ENCODE assay signal across 19 mouse cellular contexts in genomic region chr2:69011860-69012259, GRCm38 (mm10).
DNase-seq lines count a peak whose midpoint lies in the region; ATAC-seq and TF ChIP-seq lines count a peak whose summit lies in the region.
"Had no signal": no experiment of that assay in that cellular context is flagged by ENCODE, and none has a peak within 500 bp of the region (broad histone marks: within the 10 kb centered on the region; RNA-seq: fewer than 3 reads in every experiment).

No protein-coding gene starts in this region.

- no peaks in the 10 kb centered on the region for H3K9me3 ChIP-seq in hindbrain, embryonic 14.5 days (ENCODE audit: control insufficient read depth, low read length)
- no peaks in the 10 kb centered on the region for H3K9me3 ChIP-seq in midbrain, embryonic 14.5 days (ENCODE audit: control insufficient read depth, low read length)
- H3K9me3 ChIP-seq: embryonic facial prominence, embryonic 15.5 days; limb, embryonic 10.5 days; stomach, embryonic 15.5 days had no signal

- ATAC-seq in hindbrain, embryonic 14.5 days (ENCODE audit: low FRiP score) = no peak
- no peak for ATAC-seq in midbrain, embryonic 14.5 days (ENCODE audit: low FRiP score, low TSS enrichment)

- DNase-seq in layer of hippocampus, adult 2 months (ENCODE audit: low spot score in 2 of 2) = no peak
- DNase-seq in layer of hippocampus, adult 18-20 months (ENCODE audit: low spot score in 2 of 2) = no peak
- DNase-seq in hindbrain, embryonic 14.5 days (ENCODE audit: low spot score) = no peak
- peak; percentile 31 for DNase-seq in midbrain, embryonic 14.5 days
- DNase-seq in kidney, adult 18-20 months = no peak
- DNase-seq in cerebellum, adult 11 months = no peak
- no peak for DNase-seq in urinary bladder, postnatal 14 days (ENCODE audit: low spot score)
- no peak for DNase-seq in urinary bladder, postnatal 10 days (ENCODE audit: low spot score)
- DNase-seq: cerebellum, postnatal 14 days; gastrocnemius, postnatal 25 days; heart, postnatal 14 days; kidney, postnatal 4 days; lung, adult 2 months; lung, postnatal 36 days had no signal

- H3K27ac ChIP-seq in layer of hippocampus, adult 2 months = peak overlapping the region; percentile 32; the same call in 1 of the 2 replicates
- H3K27ac ChIP-seq in hindbrain, embryonic 14.5 days = peak overlapping the region; percentile 86
- peak overlapping the region; percentile 75 for H3K27ac ChIP-seq in midbrain, embryonic 14.5 days (replicated peaks; ENCODE audit: low read depth, low read length)
- H3K27ac ChIP-seq: embryonic facial prominence, embryonic 15.5 days; limb, embryonic 10.5 days; stomach, embryonic 15.5 days had no signal

- H3K4me2 ChIP-seq in hindbrain, embryonic 14.5 days (replicated peaks) = peak overlapping the region; percentile 33
- peak overlapping the region; percentile 11 for H3K4me2 ChIP-seq in midbrain, embryonic 14.5 days (ENCODE audit: low read length)
- H3K4me2 ChIP-seq: embryonic facial prominence, embryonic 15.5 days; heart, embryonic 11.5 days; liver, embryonic 11.5 days; stomach, embryonic 15.5 days had no signal

- no peaks in the 10 kb centered on the region for H3K27me3 ChIP-seq in hindbrain, embryonic 14.5 days (ENCODE audit: control insufficient read depth, insufficient read depth, low read length)
- no peaks in the 10 kb centered on the region for H3K27me3 ChIP-seq in midbrain, embryonic 14.5 days (ENCODE audit: control insufficient read depth, insufficient read depth, low read length)
- H3K27me3 ChIP-seq: embryonic facial prominence, embryonic 15.5 days; stomach, embryonic 15.5 days had no signal

- peaks cover 26% of the 10 kb centered on the region for H3K4me1 ChIP-seq in hindbrain, embryonic 14.5 days (replicated peaks; ENCODE audit: control insufficient read depth, insufficient read depth, low read length)
- H3K4me1 ChIP-seq in midbrain, embryonic 14.5 days (ENCODE audit: control insufficient read depth, insufficient read depth, low read length) = peaks cover 25% of the 10 kb centered on the region
- H3K4me1 ChIP-seq: embryonic facial prominence, embryonic 15.5 days; stomach, embryonic 15.5 days had no signal

- no peak for TF ChIP-seq CTCF in layer of hippocampus, adult 2 months (conservative IDR thresholded peaks at IDR 0.05)

- H3K9ac ChIP-seq in hindbrain, embryonic 14.5 days = 0 out of 2 replicates have a peak overlapping the region, but pooled peaks have one; percentile 7
- H3K9ac ChIP-seq in midbrain, embryonic 14.5 days (replicated peaks; ENCODE audit: low read length) = no peak overlapping the region
- H3K9ac ChIP-seq: embryonic facial prominence, embryonic 15.5 days; stomach, embryonic 15.5 days had no signal

- no peaks in the 10 kb centered on the region for H3K36me3 ChIP-seq in hindbrain, embryonic 14.5 days (replicated peaks; ENCODE audit: control insufficient read depth, insufficient read depth)
- H3K36me3 ChIP-seq in midbrain, embryonic 14.5 days (ENCODE audit: control insufficient read depth, insufficient read depth, low read length) = no peaks in the 10 kb centered on the region
- H3K36me3 ChIP-seq: embryonic facial prominence, embryonic 15.5 days; limb, embryonic 10.5 days; stomach, embryonic 15.5 days had no signal

- 63% methylated on average over 2 of the region's 2 CpGs for WGBS in hindbrain, embryonic 14.5 days
- 66% methylated on average over 2 of the region's 2 CpGs for WGBS in midbrain, embryonic 14.5 days

- no peak overlapping the region for H3K4me3 ChIP-seq in layer of hippocampus, adult 2 months
- no peak overlapping the region for H3K4me3 ChIP-seq in hindbrain, embryonic 14.5 days (replicated peaks; ENCODE audit: low read length)
- H3K4me3 ChIP-seq in midbrain, embryonic 14.5 days (replicated peaks; ENCODE audit: low read depth, low read length) = no peak overlapping the region
- H3K4me3 ChIP-seq: embryonic facial prominence, embryonic 15.5 days; limb, embryonic 10.5 days; stomach, embryonic 15.5 days had no signal

Comparison
In these comparisons a context has a peak if more than half of its experiments do, and no peak if none do; other contexts are left out.
1. H3K27ac ChIP-seq: peak in every context shown above with its lines; median percentile 86 in hindbrain, embryonic 14.5 days; 75 in midbrain, embryonic 14.5 days; 32 in layer of hippocampus, adult 2 months.